Comparison of ENCODE assay signal across 14 mouse cellular contexts in genomic region chr7:110823995-110824953, GRCm38 (mm10). TPM values are rescaled to one million over a fixed set of nuclear protein-coding genes. Genes with fewer than 3 reads are reported as not detected.
DNase-seq lines count a peak whose midpoint lies in the region; ATAC-seq and TF ChIP-seq lines count a peak whose summit lies in the region.
"Had no signal": no experiment of that assay in that cellular context is flagged by ENCODE, and none has a peak within 500 bp of the region (broad histone marks: within the 10 kb centered on the region; RNA-seq: fewer than 3 reads in every experiment).

No protein-coding gene starts in this region.

- no peak overlapping the region for H3K27ac ChIP-seq in intestine, embryonic 14.5 days (ENCODE audit: low read depth)
- no peak overlapping the region for H3K27ac ChIP-seq in intestine, embryonic 15.5 days
- peak overlapping the region; percentile 56 for H3K27ac ChIP-seq in embryonic fibroblast, embryonic 13.5 days (ENCODE audit: insufficient read depth, low read length)
- no peak overlapping the region for H3K27ac ChIP-seq in forebrain, embryonic 16.5 days (ENCODE audit: low read length)
- H3K27ac ChIP-seq: embryonic facial prominence, embryonic 15.5 days; hindbrain, embryonic 14.5 days had no signal

- no peak overlapping the region for H3K4me2 ChIP-seq in intestine, embryonic 14.5 days (ENCODE audit: low read length)
- no peak overlapping the region for H3K4me2 ChIP-seq in intestine, embryonic 15.5 days (replicated peaks)
- H3K4me2 ChIP-seq in forebrain, embryonic 16.5 days (ENCODE audit: low read length) = no peak overlapping the region
- H3K4me2 ChIP-seq: embryonic facial prominence, embryonic 15.5 days; hindbrain, embryonic 14.5 days had no signal

- no peak for TF ChIP-seq CTCF in embryonic fibroblast, embryonic 13.5 days (IDR thresholded peaks at IDR 0.05; ENCODE audit: borderline replicate concordance, insufficient read depth, low read length)

- no peaks in the 10 kb centered on the region for H3K9me3 ChIP-seq in intestine, embryonic 14.5 days (ENCODE audit: control insufficient read depth, low read length)
- no peaks in the 10 kb centered on the region for H3K9me3 ChIP-seq in intestine, embryonic 15.5 days
- no peaks in the 10 kb centered on the region for H3K9me3 ChIP-seq in forebrain, embryonic 16.5 days (ENCODE audit: control insufficient read depth, low read length)
- H3K9me3 ChIP-seq: embryonic facial prominence, embryonic 15.5 days had no signal

- no peak for ATAC-seq in intestine, embryonic 14.5 days (replicated peaks; ENCODE audit: low FRiP score, low TSS enrichment, low read depth)
- no peak for ATAC-seq in intestine, embryonic 15.5 days
- peak; percentile 81 for ATAC-seq in monocyte, adult 5-6 weeks (replicated peaks; ENCODE audit: insufficient number of reproducible peaks, low FRiP score, low TSS enrichment, poor library complexity, severe bottlenecking)
- no peak for ATAC-seq in forebrain, embryonic 16.5 days

- TF ChIP-seq POLR2A in embryonic fibroblast, embryonic 13.5 days (IDR thresholded peaks at IDR 0.05; ENCODE audit: low read depth, low read length) = no peak

- WGBS in intestine, embryonic 14.5 days = 84% methylated on average over 8 of the region's 8 CpGs
- 82% methylated on average over 8 of the region's 8 CpGs for WGBS in intestine, embryonic 15.5 days
- 90% methylated on average over 8 of the region's 8 CpGs for WGBS in forebrain, embryonic 16.5 days

- H3K9ac ChIP-seq in intestine, embryonic 14.5 days (ENCODE audit: low read length) = no peak overlapping the region
- no peak overlapping the region for H3K9ac ChIP-seq in intestine, embryonic 15.5 days
- no peak overlapping the region for H3K9ac ChIP-seq in forebrain, embryonic 16.5 days (replicated peaks; ENCODE audit: low read depth, low read length)
- H3K9ac ChIP-seq: embryonic facial prominence, embryonic 15.5 days; hindbrain, embryonic 14.5 days had no signal

- H3K36me3 ChIP-seq in intestine, embryonic 14.5 days (ENCODE audit: control insufficient read depth, insufficient read depth, low read length) = peaks cover 49% of the 10 kb centered on the region
- H3K36me3 ChIP-seq in intestine, embryonic 15.5 days = peaks cover 22% of the 10 kb centered on the region; the same call in 1 of the 2 replicates
- peaks cover 7% of the 10 kb centered on the region for H3K36me3 ChIP-seq in forebrain, embryonic 16.5 days (ENCODE audit: control insufficient read depth, insufficient read depth)

- peak; percentile 16 for DNase-seq in intestine, embryonic 14.5 days (ENCODE audit: low spot score)
- peak; percentile 36 for DNase-seq in CD4-positive helper T cell, adult 2 months (ENCODE audit: low read depth, low spot score)
- no peak for DNase-seq in yolk sac, embryonic 10.5 days (ENCODE audit: low spot score)
- DNase-seq: cerebellum, postnatal 36 days; kidney, adult 9 months; layer of hippocampus, adult 9-11 months; lung, postnatal 14 days; thymus, adult 2 months had no signal

- H3K27me3 ChIP-seq in intestine, embryonic 14.5 days (replicated peaks; ENCODE audit: control insufficient read depth, insufficient read depth, low read length) = no peaks in the 10 kb centered on the region
- H3K27me3 ChIP-seq in intestine, embryonic 15.5 days (replicated peaks) = no peaks in the 10 kb centered on the region
- H3K27me3 ChIP-seq in forebrain, embryonic 16.5 days (replicated peaks; ENCODE audit: control insufficient read depth, insufficient read depth, low read length) = no peaks in the 10 kb centered on the region
- H3K27me3 ChIP-seq: embryonic facial prominence, embryonic 15.5 days had no signal

- H3K4me3 ChIP-seq in intestine, embryonic 14.5 days (ENCODE audit: low read depth, low read length) = no peak overlapping the region
- H3K4me3 ChIP-seq in intestine, embryonic 15.5 days (replicated peaks) = no peak overlapping the region
- H3K4me3 ChIP-seq in embryonic fibroblast, embryonic 13.5 days (ENCODE audit: insufficient read depth, low read length) = no peak overlapping the region
- no peak overlapping the region for H3K4me3 ChIP-seq in forebrain, embryonic 16.5 days (replicated peaks; ENCODE audit: low read length)
- H3K4me3 ChIP-seq: embryonic facial prominence, embryonic 15.5 days had no signal

- H3K4me1 ChIP-seq in intestine, embryonic 14.5 days (replicated peaks; ENCODE audit: control insufficient read depth, insufficient read depth, low read length) = 0 out of 2 replicates have a peak, but pooled peaks cover 9% of the 10 kb centered on the region
- H3K4me1 ChIP-seq in intestine, embryonic 15.5 days (replicated peaks) = 0 out of 2 replicates have a peak, but pooled peaks cover 2% of the 10 kb centered on the region
- peaks cover 8% of the 10 kb centered on the region for H3K4me1 ChIP-seq in embryonic fibroblast, embryonic 13.5 days (ENCODE audit: control insufficient read depth, insufficient read depth, low read length)
- H3K4me1 ChIP-seq in forebrain, embryonic 16.5 days (replicated peaks; ENCODE audit: control insufficient read depth, insufficient read depth, low read length) = peaks cover 3% of the 10 kb centered on the region; the same call in 1 of the 2 replicates

RNA-seq across cellular contexts. Expression of gene Rnf141, which starts 20.0 kb away (rescaled TPM):
- polyA plus RNA-seq in intestine, embryonic 14.5 days (2014; fragmentation: Nextera tagmentation; extraction: Ambion mirVana) = 40.8 and 41.2 TPM in 2 replicates
- 39.8 and 41.8 TPM in 2 replicates for polyA plus RNA-seq in intestine, embryonic 15.5 days (2015; fragmentation: Nextera tagmentation; extraction: Ambion mirVana)
- polyA plus RNA-seq in embryonic fibroblast, embryonic 13.5 days (2011; ENCODE audit: insufficient read length, low read depth, missing spikeins) = 36.1 and 41.2 TPM in 2 replicates
- total RNA-seq in monocyte, adult 5-6 weeks (2017) = 19.8 to 50.6 TPM (median 21.2 TPM) in 3 replicates
- 45.6 and 51.0 TPM in 2 replicates for polyA plus RNA-seq in forebrain, embryonic 16.5 days (2015; fragmentation: Nextera tagmentation; extraction: Ambion mirVana)

RNA-seq across cellular contexts. Expression of gene Lyve1, which starts 38.8 kb away (rescaled TPM):
- 7.8 and 10.3 TPM in 2 replicates for polyA plus RNA-seq in intestine, embryonic 14.5 days (2014; fragmentation: Nextera tagmentation; extraction: Ambion mirVana)
- polyA plus RNA-seq in intestine, embryonic 15.5 days (2015; fragmentation: Nextera tagmentation; extraction: Ambion mirVana) = 12.7 and 18.3 TPM in 2 replicates
- polyA plus RNA-seq in embryonic fibroblast, embryonic 13.5 days (2011; ENCODE audit: insufficient read length, low read depth, missing spikeins) = not detected in 2 replicates
- total RNA-seq in monocyte, adult 5-6 weeks (2017) = not detected in 3 replicates
- 5.2 and 8.1 TPM in 2 replicates for polyA plus RNA-seq in forebrain, embryonic 16.5 days (2015; fragmentation: Nextera tagmentation; extraction: Ambion mirVana)

RNA-seq across cellular contexts. Expression of gene Ampd3, which starts 56.3 kb away (rescaled TPM):
- 1.3 and 1.9 TPM in 2 replicates for polyA plus RNA-seq in intestine, embryonic 14.5 days (2014; fragmentation: Nextera tagmentation; extraction: Ambion mirVana)
- 4.1 and 4.8 TPM in 2 replicates for polyA plus RNA-seq in intestine, embryonic 15.5 days (2015; fragmentation: Nextera tagmentation; extraction: Ambion mirVana)
- 4.6 and 8.8 TPM in 2 replicates for polyA plus RNA-seq in embryonic fibroblast, embryonic 13.5 days (2011; ENCODE audit: insufficient read length, low read depth, missing spikeins)
- 13.4 to 25.6 TPM (median 13.7 TPM) in 3 replicates for total RNA-seq in monocyte, adult 5-6 weeks (2017)
- 6.2 and 8.5 TPM in 2 replicates for polyA plus RNA-seq in forebrain, embryonic 16.5 days (2015; fragmentation: Nextera tagmentation; extraction: Ambion mirVana)
